Mouse (Mus musculus) heart, embryonic 11.5 days (tissue): ENCODE data around the gene Igf2bp3. TPM values are rescaled to one million over a fixed set of nuclear protein-coding genes. Genes with fewer than 3 reads are reported as not detected.

ENCODE experiments used
- ATAC-seq: fragments of 200-750 bp; cut with Nextera tagmentation; replicated peaks from 2 replicates; pipeline ENCODE4 v1.8.0; 2017; ENCODE audit warnings: moderate library complexity; ENCODE audit not compliant: insufficient number of reproducible peaks, low FRiP score, low TSS enrichment
- H3K27ac ChIP-seq: fragments of 300-500 bp; sonication (generic); 2 replicates; pipeline ENCODE4 v1.5.1; 2014; ENCODE audit warnings: mild to moderate bottlenecking, low read depth, low read length
- H3K27me3 ChIP-seq: fragments of 300-500 bp; sonication (generic); 2 replicates; pipeline ENCODE4 v1.6.1; 2014; ENCODE audit warnings: mild to moderate bottlenecking, low read length, mixed read lengths; ENCODE audit not compliant: control insufficient read depth, insufficient read depth
- H3K36me3 ChIP-seq: fragments of 300-500 bp; sonication (generic); 2 replicates; pipeline ENCODE4 v1.6.1; 2014; ENCODE audit warnings: mild to moderate bottlenecking, low read length, moderate library complexity, mixed read lengths; ENCODE audit not compliant: control insufficient read depth, insufficient read depth
- H3K4me1 ChIP-seq: fragments of 300-500 bp; sonication (generic); 2 replicates; pipeline ENCODE4 v1.6.1; 2014; ENCODE audit warnings: low read length; ENCODE audit not compliant: control insufficient read depth, insufficient read depth
- H3K4me2 ChIP-seq: fragments of 300-500 bp; sonication (generic); 2 replicates; pipeline ENCODE4 v1.6.1; 2014; ENCODE audit warnings: mild to moderate bottlenecking, moderate library complexity
- H3K4me3 ChIP-seq: fragments of 300-500 bp; sonication (generic); 2 replicates; pipeline ENCODE4 v1.5.1; 2014; ENCODE audit warnings: low read depth, low read length
- H3K9ac ChIP-seq: fragments of 300-500 bp; sonication (generic); 2 replicates; pipeline ENCODE4 v1.6.1; 2014; ENCODE audit warnings: mild to moderate bottlenecking, low read depth, low read length, moderate library complexity
- H3K9me3 ChIP-seq: fragments of 300-500 bp; sonication (generic); replicated peaks from 2 replicates; pipeline ENCODE4 v1.6.1; 2016; ENCODE audit warnings: low read length; ENCODE audit not compliant: control insufficient read depth
- WGBS: fragments of 180-500 bp; shearing (Covaris S2); extraction: QIAGEN DNeasy Blood & Tissue Kit; methylation state at CpG from one replicate; pipeline ENCODE4 v1.1.7; 2014; ENCODE audit not compliant: insufficient replicate concordance; 5-methylcytosine and 5-hydroxymethylcytosine counted together
- polyA plus RNA-seq: library from polyadenylated mRNA; unstranded; fragments of >200 nt; fragmentation: Nextera tagmentation; extraction: Ambion mirVana; gene quantifications from 2 replicates; pipeline ENCODE4 v1.2.1, GENCODE M21; 2014

The Igf2bp3 gene
- polyA plus RNA-seq, 1 experiment from 2014 or later: 74.4 TPM

- WGBS: 64% methylated on average over 11 of the region's 11 CpGs
- no peaks in the 10 kb centered on the region for H3K36me3 ChIP-seq
- H3K9ac ChIP-seq: no peak overlapping the region
- ATAC-seq: no peak
- no peak overlapping the region for H3K4me3 ChIP-seq
- H3K27ac ChIP-seq: no peak overlapping the region
- no peak overlapping the region for H3K4me2 ChIP-seq
- H3K9me3 ChIP-seq: no peaks in the 10 kb centered on the region
- H3K27me3 ChIP-seq: no peaks in the 10 kb centered on the region
- peaks cover 8% of the 10 kb centered on the region for H3K4me1 ChIP-seq
Measured at GRCm38 (mm10) chr6:49224923-49225727, 10.4 kb upstream of the Igf2bp3 start.

- Histone ChIP-seq H3K4me3 (0 out of 2 replicates have a peak overlapping the region, but pooled peaks have one; percentile 2), H3K27me3 (no peaks in the 10 kb centered on the region), H3K4me2 (peak overlapping the region; percentile 53), H3K4me1 (peaks cover 9% of the 10 kb centered on the region), H3K36me3 (no peaks in the 10 kb centered on the region), H3K9ac (no peak overlapping the region), H3K9me3 (no peaks in the 10 kb centered on the region), H3K27ac (peak overlapping the region; percentile 50; the same call in 1 of the 2 replicates)
- 2% methylated on average over 7 of the region's 7 CpGs for WGBS
- ATAC-seq: no peak
Measured at GRCm38 (mm10) chr6:49221906-49222305, 7.1 kb upstream of the Igf2bp3 start.

- WGBS: 3% methylated on average over 16 of the region's 16 CpGs
- H3K27ac ChIP-seq: peak overlapping the region; percentile 64
- peak overlapping the region; percentile 37 for H3K4me3 ChIP-seq
- peak overlapping the region; percentile 73 for H3K4me2 ChIP-seq
- H3K36me3 ChIP-seq: no peaks in the 10 kb centered on the region
- H3K27me3 ChIP-seq: no peaks in the 10 kb centered on the region
- peak overlapping the region; percentile 56; the same call in 1 of the 2 replicates for H3K9ac ChIP-seq
- H3K4me1 ChIP-seq: peaks cover 9% of the 10 kb centered on the region
- no peaks in the 10 kb centered on the region for H3K9me3 ChIP-seq
- no peak for ATAC-seq
Measured at GRCm38 (mm10) chr6:49219920-49220604, 5.3 kb upstream of the Igf2bp3 start.

GRCm38 (mm10) chr6:49219001-49219560 lies 4.3 kb upstream of the Igf2bp3 start:
- Histone ChIP-seq H3K27ac (no peak overlapping the region), H3K9ac (no peak overlapping the region), H3K9me3 (no peaks in the 10 kb centered on the region), H3K4me1 (peaks cover 9% of the 10 kb centered on the region), H3K27me3 (no peaks in the 10 kb centered on the region), H3K36me3 (no peaks in the 10 kb centered on the region), H3K4me2 (no peak overlapping the region), H3K4me3 (no peak overlapping the region)
- WGBS: 14% methylated on average over 4 of the region's 4 CpGs
- ATAC-seq: no peak

GRCm38 (mm10) chr6:49218275-49218802 lies 3.6 kb upstream of the Igf2bp3 start:
- Histone ChIP-seq H3K9me3 (no peaks in the 10 kb centered on the region), H3K4me3 (peak overlapping the region; percentile 76), H3K4me1 (peaks cover 9% of the 10 kb centered on the region), H3K36me3 (no peaks in the 10 kb centered on the region), H3K27ac (peak overlapping the region; percentile 35; the same call in 1 of the 2 replicates), H3K4me2 (peak overlapping the region; percentile 79), H3K9ac (peak overlapping the region; percentile 69), H3K27me3 (no peaks in the 10 kb centered on the region)
- WGBS: under 1% methylated on average over 31 of the region's 31 CpGs
- no peak for ATAC-seq

- Histone ChIP-seq H3K9me3 (no peaks in the 10 kb centered on the region), H3K4me3 (peak overlapping the region; percentile 76), H3K27me3 (no peaks in the 10 kb centered on the region), H3K27ac (peak overlapping the region; percentile 99), H3K36me3 (no peaks in the 10 kb centered on the region), H3K9ac (peak overlapping the region; percentile 92), H3K4me2 (peak overlapping the region; percentile 79), H3K4me1 (peaks cover 12% of the 10 kb centered on the region)
- peak; percentile 91 for ATAC-seq
- WGBS: under 1% methylated on average over 56 of the region's 56 CpGs
Measured at GRCm38 (mm10) chr6:49217581-49218274, 3.0 kb upstream of the Igf2bp3 start.

- Histone ChIP-seq H3K4me3 (peak overlapping the region; percentile 76), H3K27ac (peak overlapping the region; percentile 99), H3K4me1 (peaks cover 17% of the 10 kb centered on the region), H3K27me3 (no peaks in the 10 kb centered on the region), H3K36me3 (no peaks in the 10 kb centered on the region), H3K4me2 (peak overlapping the region; percentile 79), H3K9me3 (no peaks in the 10 kb centered on the region), H3K9ac (peak overlapping the region; percentile 92)
- no peak for ATAC-seq
- 3% methylated on average over 11 of the region's 11 CpGs for WGBS
Measured at GRCm38 (mm10) chr6:49216811-49217542, 2.2 kb upstream of the Igf2bp3 start.
